Mouse (Mus musculus) stomach, postnatal 0 days (tissue): Measurements from ENCODE around the gene Cacnb4. TPM values are rescaled to one million over a fixed set of nuclear protein-coding genes. Genes with fewer than 3 reads are reported as not detected.

Experiments
- ATAC-seq: fragments of 200-750 bp; cut with Nextera tagmentation; 2 replicates; pipeline ENCODE4 v1.8.0; 2017; ENCODE audit not compliant: low FRiP score, low TSS enrichment
- DNase-seq: peaks from one replicate; pipeline ENCODE4 v3.0.0-alpha.2; 2016; ENCODE audit warnings: low spot score
- H3K27ac ChIP-seq: fragments of 300-500 bp; sonication (generic); replicated peaks from 2 replicates; pipeline ENCODE4 v1.5.1; 2014; ENCODE audit warnings: mild to moderate bottlenecking, control low read depth
- H3K27me3 ChIP-seq: fragments of 300-500 bp; sonication (generic); 2 replicates; pipeline ENCODE4 v1.6.1; 2014; ENCODE audit warnings: low read length; ENCODE audit not compliant: control insufficient read depth, insufficient read depth
- H3K36me3 ChIP-seq: fragments of 300-500 bp; sonication (generic); 2 replicates; pipeline ENCODE4 v1.6.1; 2014; ENCODE audit warnings: low read length, mixed read lengths; ENCODE audit not compliant: control insufficient read depth, insufficient read depth
- H3K4me1 ChIP-seq: fragments of 300-500 bp; sonication (generic); replicated peaks from 2 replicates; pipeline ENCODE4 v1.6.1; 2014; ENCODE audit warnings: antibody characterized with exemption; ENCODE audit not compliant: control insufficient read depth, insufficient read depth
- H3K4me2 ChIP-seq: fragments of 300-500 bp; sonication (generic); replicated peaks from 2 replicates; pipeline ENCODE4 v1.6.1; 2014; ENCODE audit warnings: low read depth, mild to moderate bottlenecking, control low read depth, moderate library complexity
- H3K4me3 ChIP-seq: fragments of 300-500 bp; sonication (generic); 2 replicates; pipeline ENCODE4 v1.5.1; 2014; ENCODE audit warnings: low read depth, low read length, control low read depth
- H3K9ac ChIP-seq: fragments of 300-500 bp; sonication (generic); 2 replicates; pipeline ENCODE4 v1.6.1; 2014; ENCODE audit warnings: mild to moderate bottlenecking, low read length, control low read depth, mixed read lengths
- H3K9me3 ChIP-seq: fragments of 300-500 bp; sonication (generic); 2 replicates; pipeline ENCODE4 v1.6.1; 2016; ENCODE audit warnings: low read length; ENCODE audit not compliant: control insufficient read depth
- CTCF ChIP-seq: IDR thresholded peaks from 2 replicates; pipeline ENCODE4 v1.5.1; 2016; ENCODE audit warnings: antibody characterized with exemption, low read depth, mild to moderate bottlenecking, moderate library complexity
- EP300 ChIP-seq: optimal IDR thresholded peaks from 2 replicates; pipeline ENCODE3; 2016; ENCODE audit warnings: antibody characterized with exemption
- WGBS: fragments of 180-500 bp; shearing (Covaris S2); extraction: QIAGEN DNeasy Blood & Tissue Kit; methylation state at CpG from one replicate; pipeline ENCODE4 v1.1.7; 2014; 5-methylcytosine and 5-hydroxymethylcytosine counted together
- polyA plus RNA-seq: library from polyadenylated mRNA; unstranded; fragments of >200 nt; fragmentation: Nextera tagmentation; extraction: Ambion mirVana; gene quantifications from 2 replicates; pipeline ENCODE4 v1.2.1, GENCODE M21; 2015

Gene Cacnb4
- polyA plus RNA-seq, 1 experiment from 2014 or later: 0.93 TPM

DNA sequence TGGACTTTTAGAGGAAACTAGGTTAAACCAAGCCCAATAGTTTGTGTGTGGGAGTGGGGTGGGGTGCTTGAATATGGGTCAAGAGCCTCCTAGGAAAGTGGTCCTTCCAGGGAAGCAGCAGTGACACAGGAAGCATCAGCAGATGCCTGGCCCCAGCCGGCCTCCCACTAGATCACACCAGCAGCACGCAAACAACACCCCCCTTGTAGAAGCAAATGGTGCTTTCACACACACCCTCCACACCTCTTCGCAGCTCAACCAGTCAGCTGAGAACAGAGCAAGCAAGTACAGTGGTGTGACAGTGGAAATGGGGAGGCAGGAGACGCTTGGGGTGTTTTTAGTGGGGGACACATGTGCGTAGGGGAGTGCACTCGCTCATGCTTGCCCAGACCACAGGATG, 33.0 kb downstream of the Cacnb4 start:
- Histone ChIP-seq H3K4me3 (no peak overlapping the region), H3K4me2 (no peak overlapping the region), H3K9me3 (no peaks in the 10 kb centered on the region), H3K36me3 (no peaks in the 10 kb centered on the region), H3K4me1 (no peaks in the 10 kb centered on the region), H3K9ac (no peak overlapping the region), H3K27ac (no peak overlapping the region), H3K27me3 (no peaks in the 10 kb centered on the region)
- ATAC-seq (no peak), DNase-seq (no peak)
- TF ChIP-seq CTCF (no peak), EP300 (no peak)
- WGBS: 67% methylated on average over 6 of the region's 6 CpGs

DNA sequence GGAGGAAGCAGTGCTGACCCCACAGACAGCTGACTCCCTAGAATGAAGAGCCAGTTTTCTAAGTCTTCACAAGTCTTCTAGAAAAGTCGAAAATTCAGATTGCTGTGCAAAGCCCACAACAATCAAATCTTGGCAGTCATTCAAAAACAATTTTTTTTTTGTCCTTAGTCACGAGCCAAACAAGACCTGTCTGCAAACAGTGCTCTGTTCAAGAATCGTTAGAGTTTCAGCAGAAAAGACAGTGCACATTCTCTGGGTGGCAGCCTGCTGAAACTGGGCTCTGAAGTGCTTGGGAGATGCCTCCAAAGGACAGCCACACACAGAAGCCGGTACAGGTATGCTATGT, 37.1 kb downstream of the Cacnb4 start:
- no peak overlapping the region for H3K9ac ChIP-seq
- no peak for ATAC-seq
- TF ChIP-seq EP300 (no peak), CTCF (no peak)
- H3K36me3 ChIP-seq: no peaks in the 10 kb centered on the region
- H3K4me2 ChIP-seq: no peak overlapping the region
- H3K4me1 ChIP-seq: no peaks in the 10 kb centered on the region
- DNase-seq: no peak
- WGBS: 31% methylated on average over 4 of the region's 4 CpGs
- H3K9me3 ChIP-seq: no peaks in the 10 kb centered on the region
- H3K27ac ChIP-seq: no peak overlapping the region
- no peaks in the 10 kb centered on the region for H3K27me3 ChIP-seq
- H3K4me3 ChIP-seq: no peak overlapping the region

DNA sequence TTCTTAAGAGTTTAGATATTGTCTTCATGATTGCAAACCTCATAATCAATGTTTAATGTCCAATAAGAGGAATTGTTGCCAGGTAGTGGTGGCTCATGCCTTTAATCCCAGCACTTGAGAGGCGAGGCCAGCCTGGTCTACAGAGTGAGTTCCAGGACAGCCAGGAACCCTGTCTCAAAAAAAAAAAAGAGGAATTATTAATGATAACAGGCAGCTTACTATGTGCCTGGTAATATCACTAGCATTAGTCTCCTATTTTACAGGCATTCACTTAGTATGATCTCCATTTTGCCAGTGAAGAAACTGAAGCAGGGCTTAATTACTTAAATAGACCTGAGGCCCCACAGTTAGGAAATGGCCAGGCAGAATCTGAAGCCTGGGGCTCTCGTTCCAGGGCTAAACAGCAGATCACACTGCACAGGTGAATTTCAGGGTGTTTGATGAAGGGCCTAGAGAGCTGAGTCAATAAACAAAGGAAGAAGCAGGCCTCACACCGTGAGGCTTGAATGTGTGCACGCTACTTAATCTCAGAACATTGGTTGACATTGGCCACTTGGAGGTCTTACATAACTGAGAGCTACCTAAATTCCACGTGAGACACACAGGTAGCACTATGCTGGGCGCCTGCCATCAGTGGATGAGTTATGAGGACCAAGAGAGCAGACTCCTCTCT, 37.6 kb downstream of the Cacnb4 start:
- H3K9me3 ChIP-seq: no peaks in the 10 kb centered on the region
- no peak for TF ChIP-seq CTCF
- H3K4me2 ChIP-seq: no peak overlapping the region
- ATAC-seq (no peak), DNase-seq (no peak)
- H3K36me3 ChIP-seq: no peaks in the 10 kb centered on the region
- WGBS: 46% methylated on average over 6 of the region's 6 CpGs
- no peaks in the 10 kb centered on the region for H3K27me3 ChIP-seq
- no peak overlapping the region for H3K27ac ChIP-seq
- no peaks in the 10 kb centered on the region for H3K4me1 ChIP-seq
- H3K9ac ChIP-seq: no peak overlapping the region
- H3K4me3 ChIP-seq: no peak overlapping the region

DNA sequence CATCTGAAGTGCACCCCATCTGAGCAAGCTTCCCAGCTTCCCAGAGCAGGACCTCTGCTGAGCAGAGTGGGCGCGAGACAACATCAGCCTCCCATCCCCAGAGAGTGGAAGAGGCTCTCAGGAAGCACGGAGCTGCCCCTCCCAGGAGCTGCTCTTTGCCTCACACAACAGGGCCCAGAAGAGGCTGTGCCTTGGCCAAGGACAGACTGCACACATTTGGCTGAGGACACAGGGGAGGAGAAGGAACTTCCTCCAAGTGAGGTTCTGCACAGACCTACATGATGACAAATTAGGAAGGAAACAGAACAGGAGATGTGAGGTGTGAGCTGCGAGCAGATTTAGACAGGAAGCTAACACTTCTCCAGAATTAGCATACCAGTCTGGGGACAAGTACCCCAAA, 38.4 kb downstream of the Cacnb4 start:
- Histone ChIP-seq H3K9me3 (no peaks in the 10 kb centered on the region), H3K4me2 (no peak overlapping the region), H3K4me3 (no peak overlapping the region), H3K27ac (no peak overlapping the region), H3K4me1 (no peaks in the 10 kb centered on the region), H3K9ac (no peak overlapping the region), H3K36me3 (no peaks in the 10 kb centered on the region), H3K27me3 (no peaks in the 10 kb centered on the region)
- DNase-seq (no peak), ATAC-seq (no peak)
- WGBS: 47% methylated on average over 4 of the region's 4 CpGs
- no peak for TF ChIP-seq EP300
- no peak for TF ChIP-seq CTCF

DNA sequence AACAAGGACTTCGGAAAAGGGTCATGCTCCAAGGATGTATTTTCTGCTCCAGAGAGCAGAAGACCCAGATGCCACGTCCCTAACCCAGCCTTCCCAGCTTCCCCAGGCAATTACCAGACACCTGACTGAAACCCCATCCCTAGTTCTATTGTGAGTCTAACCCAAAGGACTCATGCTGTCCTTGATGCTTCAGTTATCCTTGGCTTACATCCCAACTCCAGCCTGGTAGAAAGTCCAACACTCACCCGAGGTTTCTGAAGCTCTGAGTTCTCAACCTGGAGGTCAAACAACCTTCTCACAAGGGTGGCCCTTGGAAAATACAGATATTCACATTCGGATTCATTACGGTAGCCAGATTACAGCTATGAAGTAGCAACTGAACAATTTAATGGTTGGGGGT, 40.6 kb downstream of the Cacnb4 start:
- no peak overlapping the region for H3K4me2 ChIP-seq
- H3K4me3 ChIP-seq: no peak overlapping the region
- H3K4me1 ChIP-seq: no peaks in the 10 kb centered on the region
- no peaks in the 10 kb centered on the region for H3K9me3 ChIP-seq
- no peak overlapping the region for H3K9ac ChIP-seq
- 76% methylated on average over 5 of the region's 5 CpGs for WGBS
- ATAC-seq: no peak
- H3K27ac ChIP-seq: no peak overlapping the region
- H3K27me3 ChIP-seq: no peaks in the 10 kb centered on the region
- TF ChIP-seq EP300: no peak
- TF ChIP-seq CTCF: no peak
- DNase-seq: no peak
- no peaks in the 10 kb centered on the region for H3K36me3 ChIP-seq

DNA sequence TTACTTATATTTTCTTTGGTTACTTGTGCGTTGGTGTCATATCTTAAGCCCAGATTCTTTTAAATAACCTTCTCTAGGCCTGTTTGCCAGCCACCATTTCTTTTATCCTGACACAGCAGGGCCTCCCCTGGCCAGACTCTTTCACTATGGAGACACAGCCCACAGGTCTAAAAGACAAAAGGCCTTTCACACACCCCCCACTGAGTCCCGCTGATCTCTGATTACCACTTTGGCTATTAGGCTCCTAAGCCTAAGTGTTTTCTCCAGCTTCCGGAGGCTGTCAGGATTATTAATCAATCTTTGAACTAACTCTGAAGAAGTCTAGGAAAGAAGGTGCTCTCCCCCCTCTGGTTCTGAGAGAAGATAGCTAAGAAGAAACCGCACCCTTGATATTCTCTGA, 41.3 kb downstream of the Cacnb4 start:
- DNase-seq: no peak
- TF ChIP-seq EP300 (no peak), CTCF (no peak)
- WGBS: 35% methylated on average over 4 of the region's 4 CpGs

More for the DNA sequence above, 41.3 kb downstream of the Cacnb4 start:
- H3K4me1 ChIP-seq: no peaks in the 10 kb centered on the region
- no peak for ATAC-seq
- no peak overlapping the region for H3K4me2 ChIP-seq
- H3K4me3 ChIP-seq: no peak overlapping the region
- no peak overlapping the region for H3K9ac ChIP-seq
- H3K27ac ChIP-seq: no peak overlapping the region
- no peaks in the 10 kb centered on the region for H3K36me3 ChIP-seq
- no peaks in the 10 kb centered on the region for H3K9me3 ChIP-seq
- H3K27me3 ChIP-seq: no peaks in the 10 kb centered on the region
